Mouse (Mus musculus) lung, postnatal 36 days (tissue): Measurements from ENCODE around the gene Hsd17b14.
A peak's percentile ranks its signal among the peaks of the same experiment; 100 is the strongest.

Source experiments
- DNase-seq: peaks from one replicate; pipeline ENCODE4 v3.0.0; 2022; ENCODE audit warnings: mixed read lengths

The Hsd17b14 gene

GRCm38 (mm10) chr7:45529461-45529860 lies 25.2 kb upstream of the Hsd17b14 start:
- DNase-seq: no peak

- no peak for DNase-seq
Observed at GRCm38 (mm10) chr7:45530643-45531042, 24.1 kb upstream of the Hsd17b14 start.

GRCm38 (mm10) chr7:45535676-45536075 lies 19.0 kb upstream of the Hsd17b14 start:
- no peak for DNase-seq

GRCm38 (mm10) chr7:45537602-45538001 lies 17.1 kb upstream of the Hsd17b14 start:
- no peak for DNase-seq

GRCm38 (mm10) chr7:45538163-45539041 lies 16.3 kb upstream of the Hsd17b14 start:
- peak; percentile 79 for DNase-seq

GRCm38 (mm10) chr7:45539095-45539494 lies 15.6 kb upstream of the Hsd17b14 start:
- no peak for DNase-seq

- DNase-seq: no peak
Observed at GRCm38 (mm10) chr7:45540213-45540612, 14.5 kb upstream of the Hsd17b14 start.

- DNase-seq: no peak
Observed at GRCm38 (mm10) chr7:45544525-45544924, 10.2 kb upstream of the Hsd17b14 start.

GRCm38 (mm10) chr7:45549641-45550436 lies 4.9 kb upstream of the Hsd17b14 start:
- DNase-seq: no peak

GRCm38 (mm10) chr7:45550821-45551511 lies 3.7 kb upstream of the Hsd17b14 start:
- no peak for DNase-seq

- no peak for DNase-seq
Observed at GRCm38 (mm10) chr7:45551512-45551883, 3.2 kb upstream of the Hsd17b14 start.

GRCm38 (mm10) chr7:45553519-45553918 lies 1.2 kb upstream of the Hsd17b14 start:
- DNase-seq: no peak

GRCm38 (mm10) chr7:45553990-45554389 lies 703 bp upstream of the Hsd17b14 start:
- no peak for DNase-seq

- peak; percentile 91 for DNase-seq
Observed at GRCm38 (mm10) chr7:45555787-45556186, 1.1 kb downstream of the Hsd17b14 start.

GRCm38 (mm10) chr7:45558907-45559306 lies 4.2 kb downstream of the Hsd17b14 start:
- DNase-seq: peak; percentile 52

GRCm38 (mm10) chr7:45560241-45560640 lies 5.5 kb downstream of the Hsd17b14 start:
- no peak for DNase-seq

GRCm38 (mm10) chr7:45560843-45561623 lies 6.3 kb downstream of the Hsd17b14 start:
- peak; percentile 91 for DNase-seq

GRCm38 (mm10) chr7:45561624-45562520 lies 7.2 kb downstream of the Hsd17b14 start:
- peak; percentile 36 for DNase-seq

- DNase-seq: no peak
Observed at GRCm38 (mm10) chr7:45564811-45565210, 10.1 kb downstream of the Hsd17b14 start.

- DNase-seq: no peak
Observed at GRCm38 (mm10) chr7:45565446-45565845, 10.8 kb downstream of the Hsd17b14 start.

GRCm38 (mm10) chr7:45567112-45567779 lies 12.6 kb downstream of the Hsd17b14 start:
- no peak for DNase-seq
